Mouse (Mus musculus): ENCODE results near the gene Fam196b.

- TF ChIP-seq CTCF (IDR thresholded peaks at IDR 0.05; ENCODE audit: low read depth) (no peak), EP300 (optimal IDR thresholded peaks at IDR 0.05) (no peak)
Observed at GRCm38 (mm10) chr11:34385001-34385688, 70.5 kb downstream of the Fam196b start.
